Mouse (Mus musculus) testis, adult 2 months (tissue): ENCODE results near the gene B430306N03Rik.

Experiments
- CTCF ChIP-seq: fragments of 200-500 bp; IDR thresholded peaks from 2 replicates; pipeline ENCODE4 v1.5.1; 2012; ENCODE audit warnings: low read depth, mild to moderate bottlenecking, inconsistent platforms, low read length, moderate library complexity; ENCODE audit not compliant: control insufficient read depth, insufficient read depth, insufficient replicate concordance
- POLR2A ChIP-seq: fragments of 200-500 bp; IDR thresholded peaks from 2 replicates; pipeline ENCODE4 v1.6.1; 2012; ENCODE audit warnings: low read depth, mild to moderate bottlenecking, inconsistent platforms, low read length, moderate library complexity; ENCODE audit not compliant: control insufficient read depth

DNA sequence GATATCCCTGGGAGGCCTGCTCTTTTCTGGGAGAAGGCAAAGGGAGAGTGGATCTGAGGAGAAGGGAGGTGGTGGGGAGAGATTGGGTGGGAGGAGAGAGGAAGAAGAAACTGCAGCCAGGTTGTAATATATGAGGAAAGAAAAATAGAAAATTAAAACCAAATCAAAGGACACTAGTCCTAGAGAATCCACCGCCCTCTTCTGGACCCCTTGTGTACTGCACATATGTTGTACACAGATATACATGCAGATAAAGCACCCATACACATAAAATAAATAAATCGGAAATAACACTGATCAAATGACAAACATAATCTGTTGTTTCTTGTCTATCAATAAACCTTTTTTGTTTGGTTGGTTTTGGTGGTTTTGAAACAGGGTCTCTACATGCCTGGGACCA is 28.7 kb upstream of the B430306N03Rik start:
- TF ChIP-seq POLR2A (no peak), CTCF (no peak)
